Mouse (Mus musculus) heart, embryonic 15.5 days (tissue): ENCODE measurements at regions not wholly inside any gene's neighbourhood (a gene's known extent, or its start where the extent isn't known, plus 50 kb on each side); places are given as distances from the start of the nearest gene placed in this dataset. TPM values are rescaled to one million over a fixed set of nuclear protein-coding genes. Genes with fewer than 3 reads are reported as not detected.

Source experiments
- microRNA-seq: library from miRNA; unstranded; fragments of <30 nt; microRNA quantifications from one replicate; pipeline ENCODE4, GENCODE M21; 2016

Small RNA genes in the stretch of these regions (microRNA-seq; reads per million reads assigned to microRNA genes)
- gene Gm26259 = not detected
